Mouse (Mus musculus) kidney, embryonic 14.5 days (tissue): ENCODE data around the gene Gm21258. TPM values are rescaled to one million over a fixed set of nuclear protein-coding genes. Genes with fewer than 3 reads are reported as not detected.
"Not testable (repeated sequence)": the region's sequence is repeated elsewhere in the genome, so short reads cannot be mapped to it uniquely, and the experiment has no call there.

ENCODE experiments used
- ATAC-seq: fragments of 200-750 bp; cut with Nextera tagmentation; 2 replicates; pipeline ENCODE4 v1.8.0; 2017; ENCODE audit warnings: moderate number of reproducible peaks, mild to moderate bottlenecking, moderate TSS enrichment, moderate library complexity; ENCODE audit not compliant: low FRiP score, low TSS enrichment
- H3K27ac ChIP-seq: fragments of 300-500 bp; sonication (generic); 2 replicates; pipeline ENCODE4 v1.5.1; 2014; ENCODE audit warnings: low read depth, mild to moderate bottlenecking, low read length, moderate library complexity, mixed read lengths
- H3K27me3 ChIP-seq: fragments of 300-500 bp; sonication (generic); 2 replicates; pipeline ENCODE4 v1.6.1; 2014; ENCODE audit warnings: mild to moderate bottlenecking, low read length; ENCODE audit not compliant: control insufficient read depth, insufficient read depth
- H3K36me3 ChIP-seq: fragments of 300-500 bp; sonication (generic); 2 replicates; pipeline ENCODE4 v1.6.1; 2014; ENCODE audit warnings: low read length, mixed read lengths; ENCODE audit not compliant: control insufficient read depth, insufficient read depth
- H3K4me1 ChIP-seq: fragments of 300-500 bp; sonication (generic); 2 replicates; pipeline ENCODE4 v1.6.1; 2014; ENCODE audit warnings: low read length, mixed read lengths; ENCODE audit not compliant: control insufficient read depth, insufficient read depth
- H3K4me2 ChIP-seq: fragments of 300-500 bp; sonication (generic); replicated peaks from 2 replicates; pipeline ENCODE4 v1.6.1; 2014; ENCODE audit warnings: low read depth, mild to moderate bottlenecking, low read length
- H3K4me3 ChIP-seq: fragments of 300-500 bp; sonication (generic); 2 replicates; pipeline ENCODE4 v1.5.1; 2014; ENCODE audit warnings: mild to moderate bottlenecking, low read length
- H3K9ac ChIP-seq: fragments of 300-500 bp; sonication (generic); 2 replicates; pipeline ENCODE4 v1.6.1; 2014; ENCODE audit warnings: low read depth, mild to moderate bottlenecking, low read length, moderate library complexity
- H3K9me3 ChIP-seq: fragments of 300-500 bp; sonication (generic); 2 replicates; pipeline ENCODE4 v1.6.1; 2016; ENCODE audit warnings: low read length; ENCODE audit not compliant: control insufficient read depth
- WGBS: fragments of 180-500 bp; shearing (Covaris S2); extraction: QIAGEN DNeasy Blood & Tissue Kit; methylation state at CpG from one replicate; pipeline ENCODE4 v1.1.7; 2014; 5-methylcytosine and 5-hydroxymethylcytosine counted together
- polyA plus RNA-seq: library from polyadenylated mRNA; unstranded; fragments of >200 nt; fragmentation: Nextera tagmentation; extraction: Ambion mirVana; gene quantifications from 2 replicates; pipeline ENCODE4 v1.2.1, GENCODE M21; 2014

Gm21258 gene
- not detected in 2 replicates for polyA plus RNA-seq

DNA sequence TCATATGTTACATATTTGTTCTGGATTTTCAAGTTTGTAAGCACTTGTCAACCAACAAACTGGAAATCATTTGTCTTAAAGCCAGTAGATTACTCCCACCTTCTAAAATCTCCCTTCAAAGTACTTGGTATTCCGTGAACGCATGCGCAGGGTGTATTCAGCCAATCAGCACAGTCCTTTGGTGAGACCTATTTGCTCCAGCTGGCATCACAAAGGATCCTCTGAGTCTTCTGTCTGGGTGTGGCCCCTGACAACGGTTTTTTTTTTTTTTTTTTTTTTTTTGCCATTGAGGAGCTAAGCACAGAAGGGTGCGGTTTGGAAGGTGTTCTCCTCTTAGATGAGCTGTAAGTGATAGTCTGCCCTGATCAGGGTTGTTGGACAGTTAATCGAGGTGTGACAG, at the start of gene Gm21258:
TSS of gene Gm21258 (plus strand) at position 301 of the 400 bp plus-strand sequence.
- not testable (repeated sequence) for H3K27ac ChIP-seq, ATAC-seq, H3K36me3 ChIP-seq, H3K9me3 ChIP-seq, H3K4me2 ChIP-seq, H3K4me1 ChIP-seq, H3K4me3 ChIP-seq, H3K27me3 ChIP-seq, H3K9ac ChIP-seq
- WGBS, result no CpG with 5 or more reads among the region's 6 CpGs
